Mouse (Mus musculus) ZHBTc4 (cell line): ENCODE results near the gene Fam129c.
A peak's percentile ranks its signal among the peaks of the same experiment; 100 is the strongest.

ENCODE experiments used
- DNase-seq: peaks from one replicate; pipeline ENCODE4 v3.0.0-alpha.2; 2011; ENCODE audit warnings: low read depth, low spot score

Gene Fam129c

DNA sequence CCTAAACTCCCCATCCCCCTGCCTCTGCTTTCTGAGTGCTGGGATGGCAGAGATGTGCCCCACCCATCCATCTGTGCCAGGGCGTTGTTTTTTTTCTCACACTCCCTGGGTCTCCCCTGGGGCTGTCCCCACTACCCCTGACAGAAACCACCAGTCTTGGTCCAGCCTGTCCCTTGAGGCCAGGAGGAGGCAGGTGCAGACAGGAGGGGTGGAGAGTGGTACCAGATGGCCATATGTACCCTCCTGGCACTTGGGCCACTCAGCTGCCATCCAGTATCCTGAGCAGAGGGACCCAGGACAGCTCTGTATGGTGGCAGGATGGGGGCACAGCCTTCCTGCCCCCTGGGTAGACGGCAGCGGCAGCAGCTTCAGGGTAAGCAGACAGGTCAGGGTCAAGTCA is at the start of gene Fam129c:
Gene Fam129c (plus strand): TSS at position 198 of the 400 bp plus-strand sequence.
- no peak for DNase-seq

- no peak for DNase-seq
Measured at GRCm38 (mm10) chr8:71550754-71551153, 46.7 kb upstream of the Fam129c start.

DNA sequence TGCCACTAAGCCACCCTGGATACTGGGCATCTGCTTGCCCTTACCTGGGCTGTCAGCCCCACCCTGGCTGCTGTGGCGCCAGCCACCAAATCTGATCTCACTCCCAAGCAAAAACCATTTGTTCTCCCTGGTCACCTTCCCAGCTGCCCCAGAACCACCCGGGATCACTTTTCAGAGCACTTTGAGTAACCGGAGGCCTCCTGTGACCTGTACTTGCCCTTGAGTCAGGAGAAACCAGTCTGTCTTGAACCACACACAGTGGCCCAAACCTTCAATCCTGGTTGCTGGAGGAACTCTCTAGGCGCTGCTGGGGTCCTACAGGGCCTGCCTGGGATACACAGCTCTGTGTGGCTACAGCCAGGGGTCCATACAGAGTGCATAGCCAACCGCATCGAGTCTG is 44.7 kb upstream of the Fam129c start:
- no peak for DNase-seq

DNA sequence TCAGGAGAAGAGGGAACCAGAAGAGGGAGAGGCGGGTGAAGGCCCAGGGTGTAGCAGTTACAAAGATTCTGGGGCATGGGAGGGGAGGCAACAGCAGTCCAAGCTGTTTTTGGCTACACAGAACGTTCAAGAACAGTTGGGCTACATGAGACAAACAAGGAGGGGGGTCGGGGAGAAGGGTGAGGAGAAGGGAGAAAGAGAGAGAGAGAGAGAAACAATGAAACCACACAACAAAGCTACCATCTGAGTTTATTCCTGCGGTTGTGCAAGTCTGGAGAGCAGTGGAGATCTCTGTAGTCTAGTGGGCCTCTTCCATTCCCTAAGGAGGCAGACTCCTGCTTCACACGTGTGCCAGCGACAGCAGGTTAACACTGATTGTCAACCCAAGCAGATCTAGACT is 43.4 kb upstream of the Fam129c start:
- no peak for DNase-seq

DNA sequence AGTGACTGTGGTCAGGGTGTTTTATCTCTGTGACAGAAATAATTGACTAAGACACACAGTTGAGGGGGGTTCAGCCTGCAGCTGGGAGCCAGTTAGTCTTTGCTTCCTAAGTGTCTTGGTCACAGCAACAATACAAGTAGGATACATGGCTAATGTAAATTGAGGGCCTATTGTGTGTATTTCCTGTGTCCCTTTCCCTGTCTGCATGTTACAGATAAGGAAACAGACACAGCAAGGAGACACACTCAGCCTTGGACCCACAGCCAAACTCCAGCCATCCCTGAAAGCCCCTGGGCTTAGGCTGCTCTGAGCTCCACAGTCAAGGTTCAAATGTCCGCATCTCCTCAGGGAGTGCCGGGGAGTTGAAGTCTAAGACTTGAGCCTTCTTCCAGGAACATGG is 42.8 kb upstream of the Fam129c start:
- no peak for DNase-seq

DNA sequence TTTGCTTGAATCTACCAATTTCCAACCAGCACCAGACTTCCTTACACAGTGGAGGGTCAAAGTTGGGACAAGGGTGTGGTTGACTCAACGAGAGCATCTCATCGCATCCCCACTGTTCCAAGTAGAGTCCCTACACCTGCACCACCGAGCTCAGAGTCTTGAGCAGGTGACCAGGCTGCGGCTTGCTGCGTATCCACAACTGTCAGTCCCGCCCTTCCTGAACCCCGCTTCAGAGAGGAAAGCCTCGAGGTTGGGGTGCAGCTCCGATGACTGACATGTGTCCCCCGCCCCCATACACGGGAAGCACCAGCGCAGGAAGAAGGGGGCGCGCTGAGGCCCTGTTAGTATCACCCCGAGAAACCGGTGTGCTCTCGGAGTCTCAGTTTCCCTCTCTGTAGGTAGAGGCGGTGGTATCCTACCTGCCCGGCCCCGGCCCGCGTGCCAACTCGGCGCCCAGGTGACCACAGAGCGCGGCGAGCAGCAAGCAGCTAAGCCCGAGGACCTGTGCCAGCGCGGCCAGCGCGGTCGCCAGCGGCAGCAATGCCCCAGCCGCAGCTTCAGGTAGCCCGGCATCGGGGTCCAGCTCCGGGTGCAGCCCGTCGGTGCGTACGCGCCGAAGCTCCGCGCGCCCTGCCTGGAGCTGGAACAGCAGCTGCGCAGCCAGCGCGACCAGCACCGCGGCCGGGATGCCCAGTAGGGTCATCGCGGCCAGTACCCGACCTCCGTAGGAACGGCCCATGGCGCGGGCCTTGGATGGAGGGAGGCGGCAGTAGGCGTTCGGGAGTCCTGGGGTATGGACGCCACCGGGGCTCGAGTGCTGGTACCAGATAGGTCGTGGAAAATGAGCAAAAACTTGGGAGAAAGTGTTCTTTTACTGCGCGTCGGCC is 39.1 kb upstream of the Fam129c start, which contains the start of gene Tmem221:
Gene Tmem221 (minus strand): TSS at position 801 of the 887 bp plus-strand sequence.
- DNase-seq, result no peak

GRCm38 (mm10) chr8:71558958-71559690 is 38.3 kb upstream of the Fam129c start:
- peak; percentile 96 for DNase-seq

DNA sequence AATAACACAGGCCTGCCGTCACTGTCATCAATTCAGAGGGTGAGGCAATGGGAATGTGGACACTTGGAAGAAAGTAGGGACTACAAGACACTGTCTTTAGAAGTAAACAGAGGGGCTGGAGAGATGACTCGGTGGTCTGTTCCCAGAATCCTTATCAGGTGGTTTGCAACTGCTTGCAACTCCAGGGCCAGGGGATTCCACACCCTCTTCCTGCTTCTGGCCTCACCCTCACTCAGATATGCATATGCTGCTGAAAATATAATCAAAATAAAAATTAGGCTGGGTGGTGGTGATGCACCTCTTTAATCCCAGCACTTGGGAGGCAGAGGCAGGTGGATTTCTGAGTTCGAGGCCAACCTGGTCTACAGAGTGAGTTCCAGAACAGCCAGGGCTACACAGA is 37.4 kb upstream of the Fam129c start:
- no peak for DNase-seq

- no peak for DNase-seq
Measured at GRCm38 (mm10) chr8:71560765-71561164, 36.7 kb upstream of the Fam129c start.

GRCm38 (mm10) chr8:71561401-71561800 is 36.0 kb upstream of the Fam129c start:
- DNase-seq, result peak; percentile 90

- DNase-seq, result peak; percentile 88
Measured at GRCm38 (mm10) chr8:71562751-71563150, 34.7 kb upstream of the Fam129c start.

DNA sequence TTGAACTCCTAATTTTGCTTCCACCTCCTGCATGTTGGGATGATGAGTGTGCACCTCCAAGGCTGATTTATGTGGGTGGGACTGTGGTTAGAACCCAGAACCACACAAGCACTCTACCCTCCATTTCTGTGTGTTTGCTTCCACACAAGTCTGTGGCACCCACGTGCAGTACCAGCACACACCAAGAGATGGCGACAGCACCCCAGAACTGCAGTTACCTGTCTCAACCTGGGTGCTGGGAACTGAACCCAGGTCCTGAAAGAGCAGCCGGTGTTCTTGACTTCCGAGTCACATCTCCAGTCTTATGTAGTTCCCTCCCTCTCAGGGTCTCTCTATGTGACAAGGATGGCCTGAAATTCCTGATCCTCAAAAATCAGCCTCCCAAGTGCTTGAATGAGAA is 33.5 kb upstream of the Fam129c start:
- no peak for DNase-seq

DNA sequence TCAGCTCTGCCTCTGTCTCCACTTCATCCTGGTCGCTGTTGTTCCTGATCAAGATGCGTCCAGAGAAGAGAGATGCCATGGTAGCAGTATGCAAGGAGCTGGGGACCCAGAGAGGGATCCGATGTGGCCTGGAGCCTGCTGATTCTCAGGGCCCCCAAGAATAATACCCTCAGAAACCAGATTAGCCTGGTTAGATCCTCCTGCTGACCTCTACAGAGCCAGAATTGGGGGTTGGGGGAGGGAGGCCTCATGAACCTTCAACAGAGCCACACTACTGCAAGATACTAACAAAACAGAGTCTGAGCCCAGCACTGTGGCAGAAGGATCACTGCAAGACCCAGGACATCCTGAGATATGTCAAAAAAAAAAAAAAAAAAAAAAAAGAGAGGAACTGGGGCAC is 30.9 kb upstream of the Fam129c start, which contains the start of gene Nxnl1:
Gene Nxnl1 (minus strand): TSS at position 101 of the 400 bp plus-strand sequence.
- no peak for DNase-seq

DNA sequence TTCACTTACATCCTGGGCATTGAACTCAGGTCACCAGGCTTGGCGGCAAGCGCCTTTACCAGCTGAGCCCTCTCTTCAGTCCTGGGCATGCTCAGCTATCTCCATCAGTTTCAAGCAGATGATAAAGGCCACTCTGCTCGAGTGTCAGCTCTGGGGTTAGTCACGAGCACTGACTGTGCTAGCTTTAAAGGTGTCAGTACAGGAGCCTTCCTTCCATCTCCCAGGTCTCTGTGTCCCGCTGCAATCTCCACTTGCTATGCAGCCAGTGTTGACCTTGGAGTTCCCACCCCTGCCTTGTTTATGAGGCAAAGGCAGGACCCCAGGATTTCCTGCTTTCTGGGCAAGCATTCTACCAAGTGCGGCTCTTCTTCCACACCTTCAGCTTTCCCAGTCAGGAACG is 29.9 kb upstream of the Fam129c start:
- no peak for DNase-seq

- no peak for DNase-seq
Measured at GRCm38 (mm10) chr8:71568387-71568937, 29.0 kb upstream of the Fam129c start, which contains the start of gene Slc27a1. Gene Slc27a1, plus strand, starts transcription at chr8:71568882.

- no peak for DNase-seq
Measured at GRCm38 (mm10) chr8:71568941-71569340, 28.5 kb upstream of the Fam129c start.

GRCm38 (mm10) chr8:71569366-71570290 is 27.8 kb upstream of the Fam129c start:
- DNase-seq, result peak; percentile 98

GRCm38 (mm10) chr8:71570291-71570954 is 27.0 kb upstream of the Fam129c start:
- peak; percentile 100 for DNase-seq

GRCm38 (mm10) chr8:71572077-71572476 is 25.4 kb upstream of the Fam129c start:
- no peak for DNase-seq

DNA sequence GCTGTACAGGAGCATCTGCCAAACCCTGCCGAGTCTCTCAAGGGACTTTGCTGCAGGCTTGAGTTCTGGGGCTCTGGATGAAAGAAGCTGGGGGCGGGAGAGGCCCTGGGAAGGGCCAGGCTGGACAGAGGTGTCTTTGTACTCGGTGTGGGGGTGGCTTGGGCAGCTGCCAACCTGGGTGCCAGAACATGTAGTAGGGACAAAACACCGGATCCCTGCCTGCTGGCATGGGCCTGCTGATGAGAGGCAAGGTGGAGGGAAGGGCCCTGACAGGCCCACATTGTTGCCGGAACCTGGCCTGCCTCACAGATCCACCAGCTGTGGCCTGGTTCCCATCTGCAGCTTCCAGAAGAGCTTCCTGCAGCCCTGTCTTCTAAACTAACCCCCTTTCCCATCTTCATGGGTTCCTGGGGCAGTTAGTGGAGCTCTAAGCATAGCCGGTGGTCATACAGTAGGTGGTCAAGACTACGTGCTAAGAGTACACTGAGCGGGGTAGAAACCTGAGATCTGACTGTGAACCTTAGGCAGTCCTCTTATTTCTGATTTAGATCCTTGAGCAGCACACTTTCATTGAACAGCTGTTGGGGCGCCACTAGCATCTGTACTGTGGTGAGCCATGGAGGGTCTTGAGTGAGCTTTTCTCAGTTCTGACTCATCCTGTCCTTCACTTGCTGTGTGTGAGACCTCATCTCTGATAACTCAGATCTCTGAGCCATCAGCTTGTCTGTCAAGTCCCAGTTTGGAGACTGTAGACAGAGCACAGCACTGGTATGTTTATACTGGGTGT is 24.4 kb upstream of the Fam129c start:
- no peak for DNase-seq
